Mouse (Mus musculus) embryonic fibroblast, embryonic 13.5 days (primary cell): ENCODE measurements at regions not wholly inside any gene's neighbourhood (a gene's known extent, or its start where the extent isn't known, plus 50 kb on each side); places are given as distances from the start of the nearest gene placed in this dataset.

Experiments used
- CTCF ChIP-seq: IDR thresholded peaks from 2 replicates; pipeline ENCODE4 v1.5.1; 2011; ENCODE audit warnings: mild to moderate bottlenecking, control low read depth, low read length, moderate library complexity, borderline replicate concordance; ENCODE audit not compliant: insufficient read depth
- POLR2A ChIP-seq: IDR thresholded peaks from 2 replicates; pipeline ENCODE4 v1.6.1; 2011; ENCODE audit warnings: low read depth, mild to moderate bottlenecking, control low read depth, low read length, moderate library complexity

DNA sequence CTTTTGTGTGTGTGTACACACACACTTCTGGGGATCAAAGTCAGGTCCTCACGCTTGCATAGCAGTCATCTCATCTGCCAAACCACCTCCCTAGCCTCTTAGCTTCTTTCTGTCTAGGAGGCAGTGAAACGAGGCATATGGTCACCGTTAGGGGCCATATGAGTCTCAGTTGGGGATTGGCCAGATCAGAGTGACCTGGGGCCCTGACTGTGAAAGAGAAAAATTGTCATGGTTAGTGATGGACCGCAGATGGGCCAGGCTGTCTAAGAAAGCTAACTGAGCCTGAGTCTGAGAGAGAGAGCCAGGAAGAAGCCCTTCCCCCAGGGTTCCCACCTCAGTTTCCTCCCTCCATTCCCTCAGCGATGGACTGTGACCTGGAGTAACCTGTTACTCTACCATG, 89.8 kb downstream of the Anxa2 start:
- TF ChIP-seq CTCF (no peak), POLR2A (no peak)
